Mouse (Mus musculus): Measurements from ENCODE around the gene Tspan6. TPM values are rescaled to one million over a fixed set of nuclear protein-coding genes. Genes with fewer than 3 reads are reported as not detected.

Tspan6 gene
- total RNA-seq, 1 experiment = 23.9 TPM

DNA sequence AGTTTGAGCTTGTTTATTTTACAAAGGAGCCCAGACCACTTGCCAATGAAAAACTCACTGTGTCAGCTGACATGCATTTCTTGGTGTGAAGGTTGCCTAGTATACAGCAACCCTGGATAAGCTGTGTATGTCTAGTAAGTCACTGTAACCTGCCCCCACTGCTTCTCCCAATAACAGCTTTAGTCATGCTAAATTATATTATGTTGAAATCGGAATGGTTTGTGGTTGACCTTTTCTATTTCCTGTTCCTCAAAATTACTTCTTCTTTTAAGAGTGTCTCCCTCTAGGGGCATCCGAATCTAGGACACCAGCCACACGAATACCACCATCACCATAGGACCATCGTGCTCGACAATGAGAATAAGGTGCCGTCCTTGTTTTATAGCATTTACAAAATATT lies 28.5 kb downstream of the Tspan6 start:
- in situ Hi-C loops (cut with MboI; ENCODE audit: low sequenced_read_pairs in 2 of 2, unreplicated experiment in 2 of 2) = no loop called here
- Histone ChIP-seq H3K4me1 (ENCODE audit: control insufficient read depth in 2 of 2, insufficient read depth in 2 of 2, low read length in 2 of 2, poor library complexity in 1 of 2) (no peaks in the 10 kb centered on the region), H3K27ac (ENCODE audit: insufficient read depth, low read depth, low read length, poor library complexity, severe bottlenecking) (no peak overlapping the region), H3K9ac (ENCODE audit: insufficient read depth, low read depth, low read length, poor library complexity, severe bottlenecking) (no peak overlapping the region), H3K36me3 (ENCODE audit: control insufficient read depth, insufficient read depth, low read length, poor library complexity, severe bottlenecking) (no peaks in the 10 kb centered on the region), H3K4me3 (ENCODE audit: insufficient read depth in 1 of 2, low read depth in 1 of 2, low read length in 2 of 2, poor library complexity in 1 of 2, severe bottlenecking in 1 of 2) (no peak overlapping the region), H3K9me3 (ENCODE audit: control insufficient read depth, insufficient read depth, low read depth, low read length) (no peaks in the 10 kb centered on the region)
- TF ChIP-seq ZNF384 (IDR thresholded peaks at IDR 0.05; ENCODE audit: low read depth, low read length) (no peak), ZC3H11A (IDR thresholded peaks at IDR 0.05; ENCODE audit: borderline replicate concordance, low read depth, low read length) (no peak), MAFK (IDR thresholded peaks at IDR 0.05; ENCODE audit: insufficient read depth, low read depth, low read length) (no peak)
- DNase-seq (ENCODE audit: low read depth, low spot score) = no peak

- H3K4me1 ChIP-seq (ENCODE audit: control insufficient read depth in 2 of 2, insufficient read depth in 2 of 2, low read length in 2 of 2, poor library complexity in 1 of 2) = no peaks in the 10 kb centered on the region
- H3K9me3 ChIP-seq (ENCODE audit: control insufficient read depth, insufficient read depth, low read depth, low read length) = no peaks in the 10 kb centered on the region
- H3K9ac ChIP-seq (ENCODE audit: insufficient read depth, low read depth, low read length, poor library complexity, severe bottlenecking) = no peak overlapping the region
- no peak for DNase-seq (ENCODE audit: low read depth, low spot score)
- no peak overlapping the region for H3K27ac ChIP-seq (ENCODE audit: insufficient read depth, low read depth, low read length, poor library complexity, severe bottlenecking)
- in situ Hi-C loops (cut with MboI; ENCODE audit: low sequenced_read_pairs in 2 of 2, unreplicated experiment in 2 of 2) = no loop called here
- TF ChIP-seq ZC3H11A (IDR thresholded peaks at IDR 0.05; ENCODE audit: borderline replicate concordance, low read depth, low read length) (no peak), MAFK (IDR thresholded peaks at IDR 0.05; ENCODE audit: insufficient read depth, low read depth, low read length) (no peak), ZNF384 (IDR thresholded peaks at IDR 0.05; ENCODE audit: low read depth, low read length) (no peak), HCFC1 (IDR thresholded peaks at IDR 0.05; ENCODE audit: borderline replicate concordance, insufficient read depth, low read length) (no peak), CHD2 (IDR thresholded peaks at IDR 0.05; ENCODE audit: low read depth, low read length) (no peak)
- no peaks in the 10 kb centered on the region for H3K36me3 ChIP-seq (ENCODE audit: control insufficient read depth, insufficient read depth, low read length, poor library complexity, severe bottlenecking)
- no peak overlapping the region for H3K4me3 ChIP-seq (ENCODE audit: insufficient read depth in 1 of 2, low read depth in 1 of 2, low read length in 2 of 2, poor library complexity in 1 of 2, severe bottlenecking in 1 of 2)
These were observed 44.6 kb downstream of the Tspan6 start for GRCm38 (mm10) chrX:133853637-133854036.

- no peak for TF ChIP-seq CHD2 (IDR thresholded peaks at IDR 0.05; ENCODE audit: low read depth, low read length)
- TF ChIP-seq HCFC1 (IDR thresholded peaks at IDR 0.05; ENCODE audit: borderline replicate concordance, insufficient read depth, low read length) = no peak
- no peak for TF ChIP-seq ZNF384 (IDR thresholded peaks at IDR 0.05; ENCODE audit: low read depth, low read length)
- TF ChIP-seq MAFK (IDR thresholded peaks at IDR 0.05; ENCODE audit: insufficient read depth, low read depth, low read length) = no peak
- no peak for TF ChIP-seq ZC3H11A (IDR thresholded peaks at IDR 0.05; ENCODE audit: borderline replicate concordance, low read depth, low read length)
- Histone ChIP-seq H3K36me3 (ENCODE audit: control insufficient read depth, insufficient read depth, low read length, poor library complexity, severe bottlenecking) (no peaks in the 10 kb centered on the region), H3K4me1 (ENCODE audit: control insufficient read depth in 2 of 2, insufficient read depth in 2 of 2, low read length in 2 of 2, poor library complexity in 1 of 2) (no peaks in the 10 kb centered on the region), H3K9me3 (ENCODE audit: control insufficient read depth, insufficient read depth, low read depth, low read length) (no peaks in the 10 kb centered on the region), H3K4me3 (ENCODE audit: insufficient read depth in 1 of 2, low read depth in 1 of 2, low read length in 2 of 2, poor library complexity in 1 of 2, severe bottlenecking in 1 of 2) (no peak within 1 kb of the TSS), H3K9ac (ENCODE audit: insufficient read depth, low read depth, low read length, poor library complexity, severe bottlenecking) (no peak within 1 kb of the TSS), H3K27ac (ENCODE audit: insufficient read depth, low read depth, low read length, poor library complexity, severe bottlenecking) (no peak within 1 kb of the TSS)
- no peak for DNase-seq (ENCODE audit: low read depth, low spot score)
- in situ Hi-C loops (cut with MboI; ENCODE audit: low sequenced_read_pairs in 2 of 2, unreplicated experiment in 2 of 2) = no loop called here
These were observed 47.5 kb downstream of the Tspan6 start, which contains the start of gene Tnmd for GRCm38 (mm10) chrX:133850680-133851079. TSS of gene Tnmd (plus strand) at chrX:133850980.

Other genes with a start within 250 kb of the Tspan6 start
- gene Pcdh19, start 209.4 kb downstream of the Tspan6 start, total RNA-seq (2012; rRNA removed) = 0.90 and 2.3 TPM in 2 replicates
- not detected in 2 replicates for gene Tnmd, start 47.4 kb downstream of the Tspan6 start, total RNA-seq (2012; rRNA removed)
- gene Srpx2, start 10.0 kb upstream of the Tspan6 start, total RNA-seq (2012; rRNA removed) = 0.27 TPM in 1 of 2 replicates, not detected in the other
- 0.54 and 0.58 TPM in 2 replicates for gene Sytl4, start 83.4 kb upstream of the Tspan6 start, total RNA-seq (2012; rRNA removed)
- 57.2 and 69.6 TPM in 2 replicates for gene Cstf2, start 160.8 kb upstream of the Tspan6 start, total RNA-seq (2012; rRNA removed)